Mouse (Mus musculus) thymus, adult 2 months (tissue): ENCODE data around the gene Phf19. TPM values are rescaled to one million over a fixed set of nuclear protein-coding genes. Genes with fewer than 3 reads are reported as not detected.

Source experiments
- DNase-seq: peaks from one replicate; pipeline ENCODE4 v3.0.0; 2021
- H3K27ac ChIP-seq: fragments of 200-500 bp; 2 replicates; pipeline ENCODE4 v1.5.1; 2012; ENCODE audit warnings: low read length, control low read depth; ENCODE audit not compliant: control insufficient read depth, insufficient read depth
- H3K27me3 ChIP-seq: fragments of 200-500 bp; 2 replicates; pipeline ENCODE4 v1.6.1; 2012; ENCODE audit warnings: mild to moderate bottlenecking, low read length, moderate library complexity, mixed read lengths; ENCODE audit not compliant: control insufficient read depth, insufficient read depth
- H3K36me3 ChIP-seq: fragments of 200-500 bp; 2 replicates; pipeline ENCODE4 v1.6.1; 2012; ENCODE audit warnings: mild to moderate bottlenecking, low read length, moderate library complexity; ENCODE audit not compliant: control insufficient read depth, insufficient read depth
- H3K4me1 ChIP-seq: fragments of 200-500 bp; replicated peaks from 2 replicates; pipeline ENCODE4 v1.6.1; 2012; ENCODE audit warnings: low read length; ENCODE audit not compliant: control insufficient read depth, insufficient read depth
- H3K4me3 ChIP-seq: fragments of 200-500 bp; 2 replicates; pipeline ENCODE4 v1.5.1; 2012; ENCODE audit warnings: mild to moderate bottlenecking, low read length, control low read depth, moderate library complexity; ENCODE audit not compliant: control insufficient read depth, insufficient read depth
- CTCF ChIP-seq: fragments of 200-500 bp; IDR thresholded peaks from 2 replicates; pipeline ENCODE4 v1.5.1; 2012; ENCODE audit warnings: mild to moderate bottlenecking, control low read depth, low read length, moderate library complexity, borderline replicate concordance; ENCODE audit not compliant: control insufficient read depth, poor library complexity, insufficient read depth; ENCODE audit errors: extremely low read depth
- POLR2A ChIP-seq: fragments of 200-500 bp; IDR thresholded peaks from 2 replicates; pipeline ENCODE4 v1.6.1; 2012; ENCODE audit warnings: mild to moderate bottlenecking, low read length, control low read depth, moderate library complexity; ENCODE audit not compliant: control insufficient read depth, poor library complexity, insufficient read depth; ENCODE audit errors: extremely low read depth
- WGBS: fragments of 180-500 bp; shearing (Covaris S2); methylation state at CpG from one replicate; pipeline ENCODE4 v1.1.7; 2018; 5-methylcytosine and 5-hydroxymethylcytosine counted together
- polyA plus RNA-seq: library from polyadenylated mRNA; depleted of rRNA; stranded (reverse); fragments of >200 nt; gene quantifications from 2 replicates; pipeline ENCODE4 v1.2.3, GENCODE M21; 2012

Gene Phf19
- polyA plus RNA-seq, 1 experiment, result 18.8 TPM

DNA sequence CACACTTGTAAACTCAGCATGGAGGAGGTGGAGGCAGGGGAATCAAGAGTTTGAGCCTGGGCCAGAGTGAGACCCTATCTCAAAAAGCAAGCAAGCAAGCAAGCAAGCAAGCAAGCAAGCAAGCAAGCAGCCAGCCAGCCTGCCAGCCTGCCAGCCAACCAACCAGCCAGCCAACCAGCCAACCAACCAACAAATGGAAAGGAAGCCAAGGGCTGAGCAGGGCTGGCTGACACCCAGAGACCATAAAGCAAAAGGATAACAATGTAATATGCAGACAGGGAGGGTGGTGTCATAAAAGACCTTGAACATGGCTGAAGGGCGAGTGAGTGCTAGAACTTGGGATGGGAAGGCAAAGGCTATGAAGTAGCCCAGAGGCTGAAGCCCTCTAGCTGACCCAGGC is 13.4 kb downstream of the Phf19 start:
- H3K27ac ChIP-seq, result no peak overlapping the region
- TF ChIP-seq CTCF (no peak), POLR2A (no peak)
- H3K36me3 ChIP-seq, result peaks cover 10% of the 10 kb centered on the region; the same call in 1 of the 2 replicates
- 93% methylated on average over 1 of the region's 1 CpGs for WGBS
- peaks cover 7% of the 10 kb centered on the region for H3K4me1 ChIP-seq
- DNase-seq, result no peak
- no peaks in the 10 kb centered on the region for H3K27me3 ChIP-seq
- H3K4me3 ChIP-seq, result no peak overlapping the region

DNA sequence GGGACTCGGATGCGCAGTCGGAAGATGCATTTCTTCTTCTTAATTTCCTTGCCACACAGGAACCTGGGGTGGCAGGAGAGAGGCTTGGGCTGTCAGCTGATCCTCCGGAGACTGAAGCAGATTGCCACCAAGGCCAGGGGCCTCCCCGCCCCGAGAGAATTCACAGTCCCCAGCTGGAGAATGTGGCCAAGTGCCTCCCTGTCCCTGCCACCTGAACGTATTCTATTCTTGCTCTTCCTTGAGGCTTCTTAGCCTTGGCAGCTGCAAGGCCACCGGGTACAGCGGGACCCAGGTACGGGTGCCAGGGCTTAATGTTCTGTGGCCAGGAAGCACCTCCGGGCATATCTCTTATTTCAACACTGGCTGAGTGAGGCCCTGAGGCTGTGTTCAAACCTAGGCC is 14.1 kb downstream of the Phf19 start:
- Histone ChIP-seq H3K36me3 (peaks cover 10% of the 10 kb centered on the region; the same call in 1 of the 2 replicates), H3K27me3 (no peaks in the 10 kb centered on the region), H3K4me3 (no peak overlapping the region), H3K4me1 (peaks cover 3% of the 10 kb centered on the region), H3K27ac (no peak overlapping the region)
- DNase-seq, result no peak
- TF ChIP-seq POLR2A, result no peak
- no peak for TF ChIP-seq CTCF
- WGBS, result 96% methylated on average over 11 of the region's 11 CpGs

DNA sequence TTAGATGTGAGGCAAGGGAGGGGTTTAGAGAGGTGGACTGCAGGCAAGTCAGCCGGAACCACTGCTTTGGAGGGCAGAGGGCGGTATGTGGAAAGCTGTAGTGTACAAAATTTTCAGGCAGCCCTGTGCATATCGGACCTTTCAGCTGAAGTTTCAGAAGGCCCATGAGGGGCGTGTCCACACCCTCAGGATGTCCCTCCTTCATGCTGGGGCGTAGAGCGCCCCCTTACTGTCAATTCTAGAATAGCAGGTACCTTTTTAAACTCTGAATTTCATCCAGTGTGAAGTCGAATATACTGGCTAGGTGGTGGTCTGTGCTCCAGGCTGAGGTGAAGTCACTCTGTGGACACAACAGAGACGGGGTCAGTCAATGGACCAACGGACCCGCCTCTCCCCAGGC is 16.0 kb downstream of the Phf19 start:
- Histone ChIP-seq H3K4me3 (no peak overlapping the region), H3K27me3 (no peaks in the 10 kb centered on the region), H3K4me1 (no peaks in the 10 kb centered on the region), H3K36me3 (peaks cover 10% of the 10 kb centered on the region; the same call in 1 of the 2 replicates), H3K27ac (no peak overlapping the region)
- TF ChIP-seq POLR2A (no peak), CTCF (peak; percentile 72; the same call in 1 of the 2 replicates)
- 64% methylated on average over 10 of the region's 10 CpGs for WGBS
- DNase-seq, result peak; percentile 26

GRCm38 (mm10) chr2:34896821-34897460 is 16.9 kb downstream of the Phf19 start:
- Histone ChIP-seq H3K4me3 (no peak overlapping the region), H3K4me1 (no peaks in the 10 kb centered on the region), H3K27me3 (no peaks in the 10 kb centered on the region), H3K36me3 (peaks cover 10% of the 10 kb centered on the region; the same call in 1 of the 2 replicates), H3K27ac (no peak overlapping the region)
- TF ChIP-seq CTCF, result no peak
- TF ChIP-seq POLR2A, result no peak
- 96% methylated on average over 17 of the region's 17 CpGs for WGBS
- no peak for DNase-seq

DNA sequence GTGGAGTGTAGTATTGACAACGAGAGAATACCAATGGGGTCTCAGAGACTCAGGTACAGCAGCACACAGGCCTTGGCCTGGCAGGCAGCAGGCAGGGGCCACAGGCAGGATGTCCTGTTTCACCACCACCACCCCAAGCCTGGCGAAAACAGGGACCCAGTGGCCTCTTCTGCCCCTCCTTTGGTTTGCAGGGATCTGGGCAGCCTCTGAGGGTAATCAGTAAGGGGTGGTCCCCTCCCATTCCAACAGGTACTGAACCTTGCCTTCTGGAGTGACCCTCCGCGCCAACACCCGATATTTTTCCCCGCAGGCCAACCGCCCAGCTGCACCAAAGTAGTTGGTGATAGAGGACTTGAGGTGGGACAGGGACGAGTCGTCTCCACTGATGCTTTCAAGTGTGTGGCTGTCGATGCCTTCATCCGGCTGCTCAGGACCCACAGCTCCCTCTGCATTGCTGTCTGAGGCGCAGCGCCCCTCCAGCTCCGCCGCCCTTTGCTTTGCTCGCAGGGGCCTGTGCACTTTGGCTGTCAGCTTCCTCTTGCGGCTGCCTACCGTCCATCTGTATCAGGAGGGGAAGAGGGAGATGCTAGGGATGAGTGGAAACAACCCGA is 18.2 kb downstream of the Phf19 start:
- Histone ChIP-seq H3K27me3 (no peaks in the 10 kb centered on the region), H3K27ac (no peak overlapping the region), H3K4me3 (no peak overlapping the region), H3K4me1 (no peaks in the 10 kb centered on the region), H3K36me3 (peaks cover 10% of the 10 kb centered on the region; the same call in 1 of the 2 replicates)
- WGBS, result 96% methylated on average over 19 of the region's 19 CpGs
- TF ChIP-seq POLR2A (no peak), CTCF (no peak)
- no peak for DNase-seq

GRCm38 (mm10) chr2:34893950-34894349 is 19.9 kb downstream of the Phf19 start:
- TF ChIP-seq POLR2A (no peak), CTCF (no peak)
- WGBS, result 26% methylated on average over 5 of the region's 5 CpGs

DNA sequence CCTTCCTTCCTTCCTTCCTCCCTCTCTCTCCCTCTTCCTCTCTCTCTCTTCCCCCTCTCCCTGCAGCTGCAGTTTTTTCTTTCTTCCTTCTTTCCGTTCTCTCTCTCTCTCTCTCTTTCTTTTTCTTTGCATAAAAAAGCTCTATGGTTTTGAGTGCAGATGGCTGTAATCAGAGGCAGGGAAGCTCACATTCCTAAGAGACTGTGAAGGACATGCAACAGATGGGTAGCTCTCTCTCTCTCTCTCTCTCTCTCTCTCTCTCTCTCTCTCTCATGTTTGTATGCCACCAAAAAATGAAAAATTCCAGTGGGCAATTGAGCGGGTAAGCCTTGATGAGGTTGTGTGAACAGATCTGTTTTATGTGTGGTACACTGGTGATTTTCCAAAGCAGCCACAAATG is 29.6 kb downstream of the Phf19 start:
- H3K4me1 ChIP-seq, result no peaks in the 10 kb centered on the region

More at GRCm38 (mm10) chr2:34893950-34894349, 19.9 kb downstream of the Phf19 start:
- no peak overlapping the region for H3K27ac ChIP-seq
- H3K4me3 ChIP-seq, result no peak overlapping the region
- H3K27me3 ChIP-seq, result no peaks in the 10 kb centered on the region
- peaks cover 9% of the 10 kb centered on the region; the same call in 1 of the 2 replicates for H3K36me3 ChIP-seq
- DNase-seq, result no peak
- H3K4me1 ChIP-seq, result no peaks in the 10 kb centered on the region

More for the DNA sequence above, 29.6 kb downstream of the Phf19 start:
- 95% methylated on average over 2 of the region's 2 CpGs for WGBS
- TF ChIP-seq POLR2A, result no peak
- no peak for TF ChIP-seq CTCF
- H3K27ac ChIP-seq, result no peak overlapping the region
- no peak for DNase-seq
- no peak overlapping the region for H3K4me3 ChIP-seq
- H3K36me3 ChIP-seq, result no peaks in the 10 kb centered on the region
- H3K27me3 ChIP-seq, result no peaks in the 10 kb centered on the region
